Mouse (Mus musculus) heart, adult 8-10 months (tissue): ENCODE data around the gene Caskin1. TPM values are rescaled to one million over a fixed set of nuclear protein-coding genes. Genes with fewer than 3 reads are reported as not detected.

Source experiments
- DNase-seq: peaks from one replicate; pipeline ENCODE4 v3.0.0; 2022; ENCODE audit warnings: low spot score
- total RNA-seq, 4 experiments: library from RNA; stranded (reverse); gene quantifications; 2 replicates each; pipeline ENCODE4 v1.2.4; 2022

Gene Caskin1
- total RNA-seq, 4 experiments from 2014 or later = 0.16 to 0.23 (median 0.19) TPM

DNA sequence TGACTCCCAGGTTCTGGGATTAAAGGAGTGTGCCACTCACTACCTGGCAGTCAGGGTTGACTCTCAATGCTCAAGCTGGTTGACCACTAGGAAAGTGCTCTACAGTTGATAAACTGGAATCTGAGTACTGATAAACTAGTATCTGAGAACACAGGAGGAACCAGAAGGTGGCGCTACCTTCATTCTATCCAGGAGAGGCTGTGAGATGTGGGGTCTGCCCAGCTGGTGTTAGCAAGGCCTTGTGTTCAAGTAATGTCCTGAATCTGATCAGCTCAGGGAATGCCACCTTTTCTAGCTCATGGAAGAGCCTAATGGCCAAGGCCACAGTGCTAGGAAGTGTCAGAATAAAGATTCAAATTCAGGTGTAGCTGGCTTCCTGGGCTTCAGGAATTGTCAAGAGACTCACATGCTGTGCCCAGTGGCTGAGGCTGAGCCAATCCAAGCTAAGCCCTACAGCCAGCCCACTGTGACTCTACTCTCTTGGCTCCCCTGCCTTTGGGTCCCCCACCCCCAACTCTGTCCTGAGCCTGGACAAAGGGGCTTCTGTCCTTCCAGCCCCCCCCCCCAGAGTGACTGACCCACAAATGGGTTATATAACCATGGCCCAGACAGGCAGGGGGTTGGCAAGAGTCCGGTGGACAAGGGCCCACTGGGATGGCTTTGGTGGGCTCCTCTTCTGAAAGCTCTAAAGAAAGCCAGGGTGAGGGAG lies 6.4 kb downstream of the Caskin1 start:
- no peak for DNase-seq

DNA sequence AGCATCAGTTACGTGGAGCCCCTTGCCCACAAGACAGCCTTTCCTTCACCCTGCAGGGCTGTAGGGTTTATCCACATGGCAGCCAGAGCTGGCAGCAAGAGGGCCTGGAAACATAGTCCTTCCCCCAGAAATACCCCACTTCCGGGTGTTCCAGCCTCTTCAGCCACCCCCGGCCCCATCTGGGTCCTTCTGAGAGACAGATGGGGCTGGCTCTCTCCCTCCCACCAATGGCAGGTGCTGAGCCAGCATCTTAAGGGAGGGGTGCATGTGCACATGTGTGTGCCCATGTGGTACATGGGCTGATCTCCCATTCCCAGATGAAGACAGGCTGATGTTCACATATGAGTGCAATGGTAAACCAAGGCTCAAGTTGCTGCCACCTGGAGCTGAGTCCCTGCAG lies 7.0 kb downstream of the Caskin1 start:
- no peak for DNase-seq

GRCm38 (mm10) chr17:24496026-24496425 lies 7.6 kb downstream of the Caskin1 start:
- no peak for DNase-seq

- DNase-seq = no peak
Observed at GRCm38 (mm10) chr17:24502208-24502607, 13.8 kb downstream of the Caskin1 start.

- DNase-seq = no peak
Observed at GRCm38 (mm10) chr17:24504085-24504484, 15.7 kb downstream of the Caskin1 start.

- DNase-seq = no peak
Observed at GRCm38 (mm10) chr17:24505286-24505955, 17.0 kb downstream of the Caskin1 start.

DNA sequence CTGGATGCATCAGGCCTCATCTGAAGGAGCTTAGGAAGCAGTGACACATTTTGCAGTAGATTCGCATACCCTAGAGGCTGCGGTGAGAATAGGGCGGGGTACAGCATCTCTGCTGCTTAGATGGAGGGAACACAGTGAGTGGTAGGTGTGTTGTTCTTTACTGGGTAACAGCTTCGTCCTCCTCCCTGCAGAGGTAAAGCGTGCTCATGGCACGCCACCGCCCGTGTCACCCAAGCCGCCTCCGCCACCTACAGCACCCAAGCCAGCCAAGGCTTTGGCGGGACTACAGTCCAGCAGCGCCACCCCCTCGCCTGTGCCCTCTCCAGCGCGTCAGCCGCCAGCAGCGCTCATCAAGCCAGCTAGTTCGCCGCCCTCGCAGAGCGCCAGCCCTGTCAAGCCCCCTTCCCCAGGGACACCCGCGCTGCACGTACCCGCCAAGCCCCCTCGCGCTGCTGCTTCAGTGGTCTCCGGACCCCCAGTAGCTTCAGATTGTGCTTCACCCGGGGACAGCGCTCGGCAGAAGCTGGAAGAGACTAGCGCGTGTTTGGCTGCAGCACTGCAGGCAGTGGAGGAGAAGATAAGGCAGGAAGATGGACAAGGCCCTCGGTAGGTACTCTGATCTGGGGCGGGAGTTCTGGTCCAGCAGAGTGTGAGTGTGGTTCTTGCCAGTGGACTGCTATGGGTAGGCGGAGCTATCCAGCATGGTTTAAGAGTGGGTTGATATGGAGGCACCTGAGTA lies 18.1 kb downstream of the Caskin1 start:
- no peak for DNase-seq

- DNase-seq = no peak
Observed at GRCm38 (mm10) chr17:24507129-24507664, 18.8 kb downstream of the Caskin1 start.

DNA sequence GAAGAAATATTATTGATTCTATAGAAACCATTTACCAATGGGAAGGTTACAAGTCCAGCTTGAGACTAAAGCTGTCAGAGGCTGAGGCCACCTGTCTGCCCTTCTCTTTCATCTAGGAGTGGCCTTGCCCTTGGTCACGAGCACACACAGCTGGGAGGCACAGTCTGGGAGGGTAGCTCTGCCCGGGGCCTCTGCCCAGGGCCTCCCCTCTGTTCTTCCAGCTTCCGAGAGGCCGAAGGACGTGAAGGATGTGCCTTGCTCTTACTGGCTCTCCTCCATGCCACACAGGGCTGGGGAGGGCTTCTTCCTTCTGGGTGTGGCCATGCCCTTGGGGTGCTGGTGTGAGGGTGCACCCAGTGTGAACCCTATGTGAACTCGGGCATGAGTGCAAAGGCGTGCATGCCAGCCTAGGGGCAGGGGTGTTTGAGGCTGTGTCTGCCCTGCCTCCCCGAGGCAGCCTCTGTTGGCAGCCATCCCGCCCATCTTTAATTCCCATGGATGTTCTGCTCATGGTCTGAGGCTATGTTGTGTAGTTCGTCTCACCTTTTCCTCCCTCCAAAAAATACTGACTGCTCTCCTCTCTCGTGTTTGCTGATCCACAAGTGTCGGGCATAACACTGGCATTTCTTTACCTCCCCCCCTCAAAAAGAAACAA lies 19.5 kb downstream of the Caskin1 start:
- no peak for DNase-seq

- peak; percentile 37 for DNase-seq
Observed at GRCm38 (mm10) chr17:24513609-24514008, 25.2 kb downstream of the Caskin1 start.

DNA sequence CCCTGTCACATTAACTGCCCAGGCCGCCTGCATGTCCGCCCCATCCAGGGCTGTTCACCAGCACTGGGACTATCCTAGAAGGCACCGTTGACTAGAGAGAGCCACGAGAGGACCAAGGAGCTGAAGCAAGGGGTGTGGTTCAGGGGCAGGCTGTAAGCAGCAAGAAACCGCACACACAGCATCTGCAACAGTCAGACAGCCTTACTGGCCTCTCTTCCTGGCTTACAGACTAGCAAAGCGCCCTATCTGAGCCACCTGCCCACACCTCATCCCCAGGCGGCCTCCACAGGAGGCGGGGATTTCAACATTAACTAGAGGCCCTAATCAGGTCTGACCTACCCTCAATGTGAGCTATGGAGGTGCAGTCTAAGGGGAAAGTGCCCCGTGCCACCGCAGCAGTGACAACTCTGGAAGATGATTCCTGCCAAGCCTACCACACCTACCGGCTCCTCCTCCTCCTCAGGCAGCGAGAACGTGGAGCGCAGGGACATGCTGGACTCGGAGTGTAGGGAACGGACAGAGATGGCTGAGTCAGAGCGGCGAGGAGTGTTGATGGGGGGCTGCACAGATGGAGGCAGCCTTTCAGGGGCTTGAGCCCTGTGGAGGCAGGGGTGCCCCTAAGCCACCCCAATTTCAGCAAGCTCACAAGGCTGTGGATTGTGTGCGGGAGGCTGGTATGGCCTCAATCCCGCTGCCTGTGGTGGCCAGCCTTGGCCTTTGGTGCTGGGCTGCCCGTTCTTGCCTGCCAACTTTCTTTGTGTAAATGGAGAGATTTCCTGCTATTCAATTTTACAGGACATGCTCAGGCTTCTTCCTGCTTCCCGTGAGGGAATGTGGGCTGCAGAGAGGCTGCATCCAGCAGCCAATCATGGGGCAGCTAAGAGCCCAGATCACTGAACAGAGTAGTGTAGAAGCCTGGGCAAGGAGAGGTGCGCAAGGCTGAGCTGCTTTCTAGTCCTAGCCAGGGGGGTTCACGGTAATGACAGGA lies 26.2 kb downstream of the Caskin1 start:
- peak; percentile 55 for DNase-seq

DNA sequence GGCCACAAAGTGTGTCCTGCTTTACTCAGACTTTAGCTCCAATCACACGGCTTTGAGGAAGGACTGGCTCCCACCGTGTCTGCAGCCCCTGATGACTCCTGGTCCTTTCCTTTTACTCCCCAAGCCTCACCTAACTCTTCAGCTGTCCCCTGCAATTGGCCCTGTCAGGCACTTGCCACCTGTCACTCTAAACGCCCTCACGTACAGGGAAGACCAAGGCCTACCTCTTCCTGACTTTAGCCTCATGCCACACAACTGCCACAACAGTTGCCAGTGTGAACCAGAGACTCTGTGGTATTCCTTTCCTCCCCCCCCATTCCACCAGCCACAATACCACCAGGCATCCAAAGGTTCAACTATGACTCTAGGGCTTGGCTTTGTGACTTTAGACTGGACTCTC lies 32.0 kb downstream of the Caskin1 start:
- DNase-seq = no peak

DNA sequence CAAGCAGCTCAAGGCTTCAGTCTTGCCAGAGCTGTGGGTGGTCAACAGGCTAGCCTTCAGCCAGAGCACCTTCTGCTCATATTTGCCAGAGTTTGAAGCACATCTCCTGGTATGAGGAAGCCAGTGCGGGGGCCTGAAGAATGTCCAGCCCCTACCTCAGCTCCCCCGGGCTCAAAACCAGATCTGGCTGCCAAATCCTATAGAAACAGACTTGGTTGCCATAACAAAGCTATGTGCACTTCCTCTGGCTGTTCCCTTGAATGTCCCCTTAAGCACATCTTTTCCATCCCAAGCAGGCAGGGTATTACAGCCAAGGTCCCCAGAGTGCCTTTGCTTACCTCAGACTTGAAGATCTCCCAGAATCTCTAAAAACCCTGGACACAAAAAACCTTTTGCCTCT lies 36.3 kb downstream of the Caskin1 start:
- DNase-seq = no peak

GRCm38 (mm10) chr17:24527315-24527714 lies 38.9 kb downstream of the Caskin1 start:
- no peak for DNase-seq

- DNase-seq = peak; percentile 100
Observed at GRCm38 (mm10) chr17:24527723-24528559, 39.5 kb downstream of the Caskin1 start, which contains the start of gene Traf7. Gene Traf7, minus strand, starts transcription at chr17:24527938.

DNA sequence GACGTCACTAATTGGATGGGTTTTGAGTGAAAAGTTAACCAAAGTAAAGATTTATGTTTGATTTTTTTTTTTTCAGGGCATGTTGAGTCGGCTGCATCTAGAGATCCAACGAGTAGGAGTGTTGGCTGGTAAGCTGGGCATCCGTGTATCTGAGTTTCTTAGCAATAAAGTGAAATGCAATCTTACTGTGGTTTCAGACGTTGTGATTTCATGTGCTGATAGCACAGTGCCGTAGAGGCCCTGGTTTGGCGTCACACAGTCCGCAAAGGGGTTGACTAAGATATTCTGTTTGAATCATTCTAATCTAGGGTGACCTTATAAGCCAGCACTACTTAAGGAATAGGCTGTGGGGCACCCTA lies 40.1 kb downstream of the Caskin1 start:
- DNase-seq = no peak

- DNase-seq = no peak
Observed at GRCm38 (mm10) chr17:24529007-24529451, 40.6 kb downstream of the Caskin1 start.

DNA sequence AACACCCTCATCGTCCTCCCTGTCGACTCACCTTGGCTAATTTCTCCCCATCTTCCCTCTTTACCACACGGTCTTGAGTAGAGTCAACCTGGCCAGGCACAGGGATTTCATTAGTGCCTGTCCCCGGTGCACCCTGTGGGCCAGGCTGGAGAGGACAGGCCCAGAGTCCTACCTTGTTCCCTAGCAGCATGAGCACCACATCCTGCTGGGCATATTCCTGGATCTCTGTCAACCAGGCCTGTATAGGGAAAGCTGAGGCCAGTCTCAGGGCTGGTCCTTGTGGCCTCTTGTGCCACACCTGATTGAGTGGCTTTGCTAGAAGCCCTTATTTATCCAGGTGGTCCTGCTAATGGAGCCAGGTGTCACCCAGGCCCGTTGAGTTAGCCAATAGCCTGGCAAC lies 41.5 kb downstream of the Caskin1 start:
- no peak for DNase-seq

- DNase-seq = no peak
Observed at GRCm38 (mm10) chr17:24530361-24531050, 42.1 kb downstream of the Caskin1 start.
